Mouse (Mus musculus) liver, adult 2 months (tissue): ENCODE data around the gene Gm21962. TPM values are rescaled to one million over a fixed set of nuclear protein-coding genes. Genes with fewer than 3 reads are reported as not detected.

Experiments
- DNase-seq: peaks from one replicate; pipeline ENCODE4 v3.0.0-alpha.2; 2011; ENCODE audit warnings: low read depth, low spot score; ENCODE audit errors: extremely low read depth
- H3K27ac ChIP-seq: fragments of 200-500 bp; replicated peaks from 2 replicates; pipeline ENCODE4 v1.5.1; 2012; ENCODE audit warnings: low read depth, mild to moderate bottlenecking, control low read depth, inconsistent platforms, low read length; ENCODE audit not compliant: insufficient read depth
- H3K27me3 ChIP-seq: fragments of 200-500 bp; 2 replicates; pipeline ENCODE4 v1.6.1; 2012; ENCODE audit warnings: mild to moderate bottlenecking, moderate library complexity, low read length, inconsistent platforms; ENCODE audit not compliant: control insufficient read depth, insufficient read depth
- H3K36me3 ChIP-seq: fragments of 200-500 bp; 2 replicates; pipeline ENCODE4 v1.6.1; 2012; ENCODE audit warnings: low read length, inconsistent platforms; ENCODE audit not compliant: control insufficient read depth, insufficient read depth
- H3K4me1 ChIP-seq: fragments of 200-500 bp; 2 replicates; pipeline ENCODE4 v1.6.1; 2011; ENCODE audit warnings: low read length; ENCODE audit not compliant: control insufficient read depth, insufficient read depth
- H3K4me3 ChIP-seq: fragments of 200-500 bp; 2 replicates; pipeline ENCODE4 v1.5.1; 2011; ENCODE audit warnings: low read depth, mild to moderate bottlenecking, control low read depth, low read length, moderate library complexity; ENCODE audit not compliant: insufficient read depth
- H3K79me2 ChIP-seq: fragments of 200-500 bp; 2 replicates; pipeline ENCODE4 v1.6.1; 2012; ENCODE audit warnings: inconsistent platforms, mild to moderate bottlenecking, low read length, moderate library complexity; ENCODE audit not compliant: control insufficient read depth, insufficient read depth
- H3K9ac ChIP-seq: fragments of 200-500 bp; 2 replicates; pipeline ENCODE4 v1.6.1; 2012; ENCODE audit warnings: low read depth, mild to moderate bottlenecking, control low read depth, inconsistent platforms, low read length
- CTCF ChIP-seq: fragments of 200-500 bp; IDR thresholded peaks from 2 replicates; pipeline ENCODE4 v1.5.1; 2011; ENCODE audit warnings: low read depth, low read length, control low read depth
- POLR2A ChIP-seq: fragments of 200-500 bp; IDR thresholded peaks from 2 replicates; pipeline ENCODE4 v1.6.1; 2011; ENCODE audit warnings: low read length, control low read depth; ENCODE audit not compliant: insufficient read depth; ENCODE audit errors: extremely low read depth
- WGBS: fragments of 180-500 bp; shearing (Covaris S2); methylation state at CpG from one replicate; pipeline ENCODE4 v1.1.7; 2018; 5-methylcytosine and 5-hydroxymethylcytosine counted together
- polyA plus RNA-seq: library from polyadenylated mRNA; depleted of rRNA; stranded (reverse); fragments of >200 nt; gene quantifications from 2 replicates; pipeline ENCODE4 v1.2.3, GENCODE M21; 2012
- total RNA-seq: library from RNA; depleted of rRNA; stranded (reverse); fragments of >200 nt; gene quantifications from 2 replicates; pipeline ENCODE4 v1.2.3, GENCODE M21; 2014

Gm21962 gene
- total and polyA plus RNA-seq, 2 experiments: not detected

- 90% methylated on average over 12 of the region's 12 CpGs for WGBS
- no peaks in the 10 kb centered on the region for H3K36me3 ChIP-seq
- H3K4me3 ChIP-seq: no peak overlapping the region
- H3K79me2 ChIP-seq: no peaks in the 10 kb centered on the region
- DNase-seq: no peak
- no peak overlapping the region for H3K27ac ChIP-seq
- no peak overlapping the region for H3K9ac ChIP-seq
- no peaks in the 10 kb centered on the region for H3K4me1 ChIP-seq
- no peaks in the 10 kb centered on the region for H3K27me3 ChIP-seq
- TF ChIP-seq CTCF: no peak
- TF ChIP-seq POLR2A: no peak
These were observed 23.8 kb upstream of the Gm21962 start for GRCm38 (mm10) chr3:137647427-137648100.

- Histone ChIP-seq H3K36me3 (no peaks in the 10 kb centered on the region), H3K79me2 (no peaks in the 10 kb centered on the region), H3K9ac (no peak overlapping the region), H3K4me1 (no peaks in the 10 kb centered on the region), H3K27ac (no peak overlapping the region), H3K27me3 (no peaks in the 10 kb centered on the region), H3K4me3 (no peak overlapping the region)
- DNase-seq: no peak
- WGBS: 69% methylated on average over 5 of the region's 5 CpGs
- TF ChIP-seq CTCF (no peak), POLR2A (no peak)
These were observed 22.2 kb upstream of the Gm21962 start for GRCm38 (mm10) chr3:137649112-137649511.

GRCm38 (mm10) chr3:137652853-137653252 is 18.5 kb upstream of the Gm21962 start:
- no peak for DNase-seq
- H3K36me3 ChIP-seq: no peaks in the 10 kb centered on the region
- H3K9ac ChIP-seq: no peak overlapping the region
- H3K27ac ChIP-seq: no peak overlapping the region
- TF ChIP-seq POLR2A (no peak), CTCF (no peak)
- 89% methylated on average over 2 of the region's 2 CpGs for WGBS
- H3K4me1 ChIP-seq: no peaks in the 10 kb centered on the region
- no peaks in the 10 kb centered on the region for H3K27me3 ChIP-seq
- no peaks in the 10 kb centered on the region for H3K79me2 ChIP-seq
- H3K4me3 ChIP-seq: no peak overlapping the region

GRCm38 (mm10) chr3:137680923-137681322 is 9.6 kb downstream of the Gm21962 start:
- H3K27ac ChIP-seq: no peak overlapping the region
- H3K36me3 ChIP-seq: no peaks in the 10 kb centered on the region
- no peak for DNase-seq
- H3K4me1 ChIP-seq: no peaks in the 10 kb centered on the region
- H3K27me3 ChIP-seq: no peaks in the 10 kb centered on the region
- H3K4me3 ChIP-seq: no peak overlapping the region
- H3K9ac ChIP-seq: no peak overlapping the region
- H3K79me2 ChIP-seq: no peaks in the 10 kb centered on the region
- 23% methylated on average over 3 of the region's 3 CpGs for WGBS
- TF ChIP-seq POLR2A (no peak), CTCF (no peak)

GRCm38 (mm10) chr3:137682911-137683806 is 11.8 kb downstream of the Gm21962 start:
- DNase-seq: no peak
- H3K36me3 ChIP-seq: no peaks in the 10 kb centered on the region
- no peak overlapping the region for H3K9ac ChIP-seq
- no peak overlapping the region for H3K27ac ChIP-seq
- no peak for TF ChIP-seq POLR2A
- TF ChIP-seq CTCF: no peak
- H3K27me3 ChIP-seq: no peaks in the 10 kb centered on the region
- no peaks in the 10 kb centered on the region for H3K79me2 ChIP-seq
- WGBS: 64% methylated on average over 7 of the region's 7 CpGs
- H3K4me1 ChIP-seq: no peaks in the 10 kb centered on the region
- no peak overlapping the region for H3K4me3 ChIP-seq
